In genomic region chr16:43376782-43377181, GRCm38 (mm10) we compare ENCODE assay signal across 25 mouse cellular contexts.
DNase-seq lines count a peak whose midpoint lies in the region; ATAC-seq lines count a peak whose summit lies in the region.
"Had no signal": no experiment of that assay in that cellular context is flagged by ENCODE, and none has a peak within 500 bp of the region (broad histone marks: within the 10 kb centered on the region; RNA-seq: fewer than 3 reads in every experiment).

No protein-coding gene starts in this region.

- H3K4me2 ChIP-seq in forebrain, embryonic 14.5 days (ENCODE audit: low read length): no peak overlapping the region
- H3K4me2 ChIP-seq in forebrain, embryonic 12.5 days: no peak overlapping the region
- H3K4me2 ChIP-seq: forebrain, embryonic 15.5 days; heart, embryonic 12.5 days; limb, embryonic 15.5 days; lung, embryonic 14.5 days; neural tube, embryonic 12.5 days had no signal

- WGBS in forebrain, embryonic 14.5 days: 61% methylated on average over 6 of the region's 6 CpGs
- 72% methylated on average over 6 of the region's 6 CpGs for WGBS in forebrain, embryonic 12.5 days

- no peak overlapping the region for H3K9ac ChIP-seq in forebrain, embryonic 14.5 days (ENCODE audit: low read length)
- no peak overlapping the region for H3K9ac ChIP-seq in forebrain, embryonic 12.5 days
- H3K9ac ChIP-seq: forebrain, embryonic 15.5 days; heart, embryonic 12.5 days; limb, embryonic 15.5 days; liver, embryonic 14.5 days; lung, embryonic 14.5 days; neural tube, embryonic 12.5 days had no signal

- no peaks in the 10 kb centered on the region for H3K9me3 ChIP-seq in forebrain, embryonic 14.5 days (replicated peaks; ENCODE audit: control insufficient read depth, low read length)
- no peaks in the 10 kb centered on the region for H3K9me3 ChIP-seq in forebrain, embryonic 12.5 days
- H3K9me3 ChIP-seq: forebrain, embryonic 15.5 days; heart, embryonic 12.5 days; limb, embryonic 15.5 days; midbrain, embryonic 10.5 days; neural tube, embryonic 12.5 days had no signal

- H3K4me1 ChIP-seq in forebrain, embryonic 14.5 days (ENCODE audit: control insufficient read depth, insufficient read depth, low read length): no peaks in the 10 kb centered on the region
- H3K4me1 ChIP-seq in forebrain, embryonic 12.5 days: no peaks in the 10 kb centered on the region
- H3K4me1 ChIP-seq: forebrain, embryonic 15.5 days; limb, embryonic 15.5 days; midbrain, embryonic 10.5 days; neural tube, embryonic 12.5 days had no signal

- ATAC-seq in forebrain, embryonic 14.5 days: no peak
- ATAC-seq in forebrain, embryonic 12.5 days (ENCODE audit: low FRiP score): no peak
- peak; percentile 88 for ATAC-seq in common myeloid progenitor, adult 5-6 weeks (replicated peaks; ENCODE audit: low read depth, poor library complexity, severe bottlenecking)
- ATAC-seq: forebrain, embryonic 15.5 days; hindbrain, postnatal 0 days had no signal

- H3K36me3 ChIP-seq in forebrain, embryonic 14.5 days (ENCODE audit: control insufficient read depth, insufficient read depth, low read length): no peaks in the 10 kb centered on the region
- H3K36me3 ChIP-seq in forebrain, embryonic 12.5 days (replicated peaks): no peaks in the 10 kb centered on the region
- H3K36me3 ChIP-seq: forebrain, embryonic 15.5 days; heart, embryonic 12.5 days; limb, embryonic 15.5 days; midbrain, embryonic 10.5 days; neural tube, embryonic 12.5 days had no signal

- no peaks in the 10 kb centered on the region for H3K27me3 ChIP-seq in forebrain, embryonic 14.5 days (replicated peaks; ENCODE audit: control insufficient read depth, insufficient read depth, low read length)
- no peaks in the 10 kb centered on the region for H3K27me3 ChIP-seq in forebrain, embryonic 12.5 days
- H3K27me3 ChIP-seq: forebrain, embryonic 15.5 days; heart, embryonic 12.5 days; limb, embryonic 15.5 days; neural tube, embryonic 12.5 days had no signal

- DNase-seq in forebrain, embryonic 14.5 days (ENCODE audit: low spot score): peak; percentile 17
- DNase-seq in 416B (ENCODE audit: low read depth): peak; percentile 93
- DNase-seq in naive thymus-derived CD4-positive, alpha-beta T cell, adult 2 months (ENCODE audit: low read depth): peak; percentile 43
- DNase-seq in embryo, embryonic 9.5 days (ENCODE audit: extremely low spot score): no peak
- no peak for DNase-seq in cerebellum, adult 9-10 months
- no peak for DNase-seq in cerebellum, adult 8-10 months
- DNase-seq: adrenal gland, postnatal 10 days; cerebellum, adult 2 months; gastrocnemius, postnatal 10 days; heart, postnatal 10 days; kidney, adult 18-20 months; left cerebral cortex, postnatal 4 days; lung, embryonic 14.5 days; lung, postnatal 36 days; right cerebral cortex, postnatal 14 days had no signal

- no peak overlapping the region for H3K27ac ChIP-seq in forebrain, embryonic 14.5 days (ENCODE audit: low read depth, low read length)
- H3K27ac ChIP-seq in forebrain, embryonic 12.5 days: no peak overlapping the region
- H3K27ac ChIP-seq: forebrain, embryonic 15.5 days; hindbrain, postnatal 0 days; kidney, postnatal 0 days; limb, embryonic 15.5 days; liver, embryonic 14.5 days; midbrain, embryonic 10.5 days; neural tube, embryonic 12.5 days had no signal

- H3K4me3 ChIP-seq in forebrain, embryonic 14.5 days (ENCODE audit: low read depth, low read length): no peak overlapping the region
- H3K4me3 ChIP-seq in forebrain, embryonic 12.5 days (replicated peaks): no peak overlapping the region
- H3K4me3 ChIP-seq: forebrain, embryonic 15.5 days; heart, embryonic 12.5 days; limb, embryonic 15.5 days; midbrain, embryonic 10.5 days; neural tube, embryonic 12.5 days had no signal

Comparison
In these comparisons a context has a peak if more than half of its experiments do, and no peak if none do; other contexts are left out.
1. DNase-seq: peak in forebrain, embryonic 14.5 days (single experiment), 416B (single experiment) and naive thymus-derived CD4-positive, alpha-beta T cell, adult 2 months (single experiment); none in embryo, embryonic 9.5 days (single experiment), cerebellum, adult 9-10 months (single experiment) and cerebellum, adult 8-10 months (single experiment).